Mouse (Mus musculus) bone marrow, adult 2 months (tissue): ENCODE data around the gene Klk5.

Experiments used
- CTCF ChIP-seq: fragments of 200-500 bp; IDR thresholded peaks from 2 replicates; pipeline ENCODE4 v1.5.1; 2011; ENCODE audit warnings: low read length, control low read depth; ENCODE audit not compliant: control insufficient read depth, insufficient read depth
- POLR2A ChIP-seq: fragments of 200-500 bp; IDR thresholded peaks from 2 replicates; pipeline ENCODE4 v1.6.1; 2011; ENCODE audit warnings: low read depth, mild to moderate bottlenecking, control low read depth, low read length, borderline replicate concordance; ENCODE audit not compliant: control insufficient read depth

DNA sequence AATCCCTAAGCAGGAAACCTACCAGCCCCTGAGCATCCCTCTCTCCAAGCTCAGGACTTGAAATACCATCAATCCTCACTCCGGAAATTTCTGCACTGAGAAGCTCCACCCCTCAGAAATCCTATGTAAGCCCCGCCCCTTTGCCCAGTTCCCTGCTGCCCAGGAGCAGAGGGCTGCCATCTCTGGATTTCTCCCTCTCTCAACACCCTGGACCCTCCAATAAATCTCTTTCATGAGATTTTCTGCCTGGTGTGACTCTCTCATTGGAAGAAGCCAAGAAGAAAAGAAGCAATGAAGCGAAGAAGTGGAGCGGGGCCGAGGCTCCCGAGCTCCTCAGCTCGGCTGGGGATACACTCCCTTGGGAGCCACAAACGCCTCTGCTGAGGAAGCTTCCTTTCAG lies 18.6 kb downstream of the Klk5 start:
- TF ChIP-seq CTCF = no peak
- no peak for TF ChIP-seq POLR2A
